Mouse (Mus musculus): Measurements from ENCODE around the gene Arhgap24. TPM values are rescaled to one million over a fixed set of nuclear protein-coding genes. Genes with fewer than 3 reads are reported as not detected.

Gene Arhgap24
- polyA plus RNA-seq, 1 experiment from 2014 or later = 14.8 TPM

DNA sequence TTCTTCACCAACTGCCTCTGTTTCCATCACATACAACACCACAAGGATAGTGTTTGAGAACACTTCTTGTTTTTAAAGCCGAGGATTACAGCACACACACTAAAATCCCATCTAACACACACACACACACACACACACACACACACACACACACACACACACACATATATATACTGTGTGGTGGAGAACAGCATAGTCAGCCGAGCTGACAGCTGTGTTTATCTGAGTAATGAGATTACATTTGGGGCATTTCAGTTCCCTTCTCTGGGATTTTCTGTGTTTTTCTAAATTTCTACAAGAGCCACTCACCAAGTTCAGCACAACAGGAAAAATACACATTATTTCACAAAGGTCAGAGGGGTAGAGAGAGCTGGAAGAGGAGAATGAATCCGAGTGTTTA lies 96.5 kb downstream of the Arhgap24 start:
- 0 out of 2 replicates have a peak overlapping the region, but pooled peaks have one; percentile 7 for H3K4me2 ChIP-seq (ENCODE audit: low read length)
- H3K4me1 ChIP-seq (replicated peaks; ENCODE audit: control insufficient read depth, insufficient read depth, low read length) = peaks cover 10% of the 10 kb centered on the region; the same call in 1 of the 2 replicates
- no peak overlapping the region for H3K9ac ChIP-seq (ENCODE audit: low read length)
- H3K4me3 ChIP-seq (ENCODE audit: low read depth, low read length) = no peak overlapping the region
- 19% methylated on average over 3 of the region's 3 CpGs for WGBS
- ATAC-seq (replicated peaks; ENCODE audit: low FRiP score, low TSS enrichment, low read depth) = peak; percentile 55; the same call in 1 of the 2 replicates
- peaks cover 6% of the 10 kb centered on the region; the same call in 1 of the 2 replicates for H3K9me3 ChIP-seq (ENCODE audit: control insufficient read depth, low read length)
- no peak for DNase-seq (ENCODE audit: low spot score)
- no peaks in the 10 kb centered on the region for H3K36me3 ChIP-seq (ENCODE audit: control insufficient read depth, insufficient read depth, low read length)
- H3K27ac ChIP-seq (ENCODE audit: low read depth) = peak overlapping the region; percentile 64; the same call in 1 of the 2 replicates
- H3K27me3 ChIP-seq (replicated peaks; ENCODE audit: control insufficient read depth, insufficient read depth, low read length) = no peaks in the 10 kb centered on the region

DNA sequence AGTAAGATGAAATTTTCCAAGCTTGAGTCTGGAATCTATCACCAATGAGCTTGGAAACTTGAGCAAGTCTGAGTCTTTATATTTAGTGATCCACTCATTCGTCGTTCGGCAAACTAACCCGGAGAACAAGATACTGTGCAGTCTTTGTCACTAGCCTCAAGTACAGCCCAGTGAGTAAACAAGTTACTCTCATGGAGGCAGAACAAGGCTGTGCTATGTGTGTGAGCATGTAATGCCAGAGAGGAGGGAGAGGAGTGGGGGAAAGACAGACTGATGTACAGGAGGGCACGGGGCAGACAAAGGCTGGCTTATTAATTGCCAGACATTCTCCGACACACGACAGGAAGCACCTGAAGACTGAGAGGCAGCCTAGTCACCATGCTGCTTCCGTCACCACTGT lies 97.2 kb downstream of the Arhgap24 start:
- no peak for ATAC-seq (replicated peaks; ENCODE audit: low FRiP score, low TSS enrichment, low read depth)
- H3K4me1 ChIP-seq (replicated peaks; ENCODE audit: control insufficient read depth, insufficient read depth, low read length) = peaks cover 11% of the 10 kb centered on the region; the same call in 1 of the 2 replicates
- 0 out of 2 replicates have a peak overlapping the region, but pooled peaks have one; percentile 7 for H3K4me2 ChIP-seq (ENCODE audit: low read length)

DNA sequence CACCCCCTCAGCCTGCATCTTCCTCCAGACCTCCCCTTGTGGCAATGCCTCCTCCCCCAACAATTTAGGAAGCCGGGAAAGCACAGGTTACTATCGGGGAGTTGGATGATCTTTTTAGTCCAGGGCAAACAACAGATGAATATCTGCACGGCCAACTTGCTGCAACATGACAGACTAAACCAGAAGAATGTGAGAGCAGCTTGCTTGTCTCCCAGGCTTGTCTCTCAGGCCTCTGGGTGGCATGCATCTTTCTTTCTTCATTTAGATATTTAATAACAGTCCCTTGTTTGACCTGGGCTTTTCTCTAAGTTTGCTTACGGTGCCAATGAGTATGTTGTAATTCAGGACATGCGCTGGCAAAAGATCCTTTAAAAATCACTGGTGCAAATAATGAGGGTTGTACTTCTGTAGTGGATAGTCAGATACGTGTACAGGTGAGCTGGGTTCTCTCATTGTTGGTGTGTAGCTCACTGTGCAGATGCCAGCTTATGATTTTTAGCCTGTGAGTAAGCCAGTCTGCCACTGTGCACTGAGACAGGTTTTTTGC lies 101.7 kb downstream of the Arhgap24 start:
- H3K9ac ChIP-seq (ENCODE audit: low read length) = no peak overlapping the region
- H3K9me3 ChIP-seq (ENCODE audit: control insufficient read depth, low read length) = peaks cover 3% of the 10 kb centered on the region; the same call in 1 of the 2 replicates
- H3K4me3 ChIP-seq (ENCODE audit: low read depth, low read length) = no peak overlapping the region
- ATAC-seq (replicated peaks; ENCODE audit: low FRiP score, low TSS enrichment, low read depth) = no peak
- no peaks in the 10 kb centered on the region for H3K27me3 ChIP-seq (replicated peaks; ENCODE audit: control insufficient read depth, insufficient read depth, low read length)
- H3K27ac ChIP-seq (ENCODE audit: low read depth) = no peak overlapping the region
- no peak overlapping the region for H3K4me2 ChIP-seq (ENCODE audit: low read length)
- 45% methylated on average over 6 of the region's 6 CpGs for WGBS
- no peak for DNase-seq (ENCODE audit: low spot score)
- peaks cover 10% of the 10 kb centered on the region; the same call in 1 of the 2 replicates for H3K4me1 ChIP-seq (replicated peaks; ENCODE audit: control insufficient read depth, insufficient read depth, low read length)
- H3K36me3 ChIP-seq (ENCODE audit: control insufficient read depth, insufficient read depth, low read length) = no peaks in the 10 kb centered on the region

More for the DNA sequence above, 97.2 kb downstream of the Arhgap24 start:
- peak; percentile 51 for DNase-seq (ENCODE audit: low spot score)
- H3K4me3 ChIP-seq (ENCODE audit: low read depth, low read length) = no peak overlapping the region
- H3K9ac ChIP-seq (ENCODE audit: low read length) = no peak overlapping the region
- no peaks in the 10 kb centered on the region for H3K36me3 ChIP-seq (ENCODE audit: control insufficient read depth, insufficient read depth, low read length)
- peak overlapping the region; percentile 64; the same call in 1 of the 2 replicates for H3K27ac ChIP-seq (ENCODE audit: low read depth)
- WGBS = 25% methylated on average over 8 of the region's 8 CpGs
- no peaks in the 10 kb centered on the region for H3K27me3 ChIP-seq (replicated peaks; ENCODE audit: control insufficient read depth, insufficient read depth, low read length)
- H3K9me3 ChIP-seq (ENCODE audit: control insufficient read depth, low read length) = peaks cover 6% of the 10 kb centered on the region; the same call in 1 of the 2 replicates

DNA sequence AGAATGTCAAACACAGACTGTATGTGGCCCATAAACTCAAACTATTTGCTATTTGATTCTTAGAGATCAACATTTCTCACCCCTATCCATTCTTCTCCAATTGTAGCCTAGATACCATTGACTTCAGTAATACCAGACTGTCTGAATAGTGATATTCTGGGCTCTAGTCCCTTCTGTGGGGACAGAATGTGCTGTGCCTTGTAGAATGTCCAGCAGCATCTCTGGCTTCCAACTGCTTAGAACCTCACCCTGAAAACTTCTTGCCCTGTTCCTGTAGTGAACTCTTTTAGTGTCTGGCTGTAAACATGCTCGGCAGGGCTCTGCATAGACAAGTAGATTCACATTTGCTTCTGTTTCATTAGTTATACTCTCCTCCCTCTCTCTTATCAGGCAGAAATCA lies 110.2 kb downstream of the Arhgap24 start:
- Histone ChIP-seq H3K4me1 (replicated peaks; ENCODE audit: control insufficient read depth, insufficient read depth, low read length) (no peaks in the 10 kb centered on the region), H3K4me2 (ENCODE audit: low read length) (no peak overlapping the region), H3K27ac (ENCODE audit: low read depth) (no peak overlapping the region), H3K36me3 (ENCODE audit: control insufficient read depth, insufficient read depth, low read length) (no peaks in the 10 kb centered on the region), H3K4me3 (ENCODE audit: low read depth, low read length) (no peak overlapping the region), H3K9me3 (ENCODE audit: control insufficient read depth, low read length) (no peaks in the 10 kb centered on the region; the same call in 1 of the 2 replicates), H3K27me3 (replicated peaks; ENCODE audit: control insufficient read depth, insufficient read depth, low read length) (no peaks in the 10 kb centered on the region), H3K9ac (ENCODE audit: low read length) (no peak overlapping the region)
- no peak for DNase-seq (ENCODE audit: low spot score)
- 65% methylated on average over 1 of the region's 1 CpGs for WGBS
- no peak for ATAC-seq (replicated peaks; ENCODE audit: low FRiP score, low TSS enrichment, low read depth)

DNA sequence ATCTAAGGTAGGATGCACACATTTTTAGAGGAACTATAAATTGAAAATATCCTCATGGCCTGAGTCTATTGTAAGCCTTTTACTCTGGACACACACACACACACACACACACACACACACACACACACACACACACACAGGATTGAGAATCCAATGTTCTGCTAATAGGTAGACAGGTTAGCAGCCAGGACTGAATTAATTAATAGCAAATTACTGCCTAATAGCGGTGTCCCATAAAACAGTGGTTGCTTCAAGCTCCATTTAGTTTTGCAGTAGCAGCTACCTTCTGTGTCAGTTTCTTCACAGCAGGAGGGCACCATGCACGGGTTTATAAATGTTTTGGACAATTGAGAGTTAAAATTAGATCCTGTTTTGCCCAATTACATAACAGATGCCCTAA lies 111.9 kb downstream of the Arhgap24 start:
- no peak overlapping the region for H3K4me2 ChIP-seq (ENCODE audit: low read length)
- 76% methylated on average over 2 of the region's 2 CpGs for WGBS
- H3K36me3 ChIP-seq (ENCODE audit: control insufficient read depth, insufficient read depth, low read length) = no peaks in the 10 kb centered on the region
- H3K4me1 ChIP-seq (replicated peaks; ENCODE audit: control insufficient read depth, insufficient read depth, low read length) = no peaks in the 10 kb centered on the region
- no peak overlapping the region for H3K27ac ChIP-seq (ENCODE audit: low read depth)
- no peaks in the 10 kb centered on the region for H3K27me3 ChIP-seq (replicated peaks; ENCODE audit: control insufficient read depth, insufficient read depth, low read length)
- no peaks in the 10 kb centered on the region for H3K9me3 ChIP-seq (ENCODE audit: control insufficient read depth, low read length)
- no peak overlapping the region for H3K9ac ChIP-seq (ENCODE audit: low read length)
- no peak overlapping the region for H3K4me3 ChIP-seq (ENCODE audit: low read depth, low read length)
- no peak for DNase-seq (ENCODE audit: low spot score)
- ATAC-seq (replicated peaks; ENCODE audit: low FRiP score, low TSS enrichment, low read depth) = no peak

DNA sequence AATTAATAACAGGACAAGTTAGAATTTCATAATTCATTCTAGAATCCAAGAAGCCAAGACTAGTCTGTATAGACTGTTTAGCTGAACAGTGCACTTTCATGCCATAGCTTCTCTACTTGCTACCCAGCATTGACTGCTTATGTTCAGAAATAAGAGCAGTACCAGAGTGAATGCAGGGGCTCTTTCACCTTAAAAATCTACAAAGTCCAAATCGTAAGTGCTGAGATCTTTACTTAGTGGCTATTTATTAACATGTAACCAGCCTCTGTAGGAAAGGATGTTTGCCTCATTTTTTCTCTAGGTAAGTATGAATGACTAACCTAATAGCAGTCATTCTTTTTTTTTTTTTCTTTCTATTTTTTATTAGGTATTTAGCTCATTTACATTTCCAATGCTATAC lies 117.9 kb downstream of the Arhgap24 start:
- no peak for DNase-seq (ENCODE audit: low spot score)
- Histone ChIP-seq H3K27me3 (replicated peaks; ENCODE audit: control insufficient read depth, insufficient read depth, low read length) (no peaks in the 10 kb centered on the region), H3K36me3 (ENCODE audit: control insufficient read depth, insufficient read depth, low read length) (no peaks in the 10 kb centered on the region), H3K4me2 (ENCODE audit: low read length) (no peak overlapping the region), H3K9ac (ENCODE audit: low read length) (no peak overlapping the region), H3K9me3 (ENCODE audit: control insufficient read depth, low read length) (no peaks in the 10 kb centered on the region), H3K4me3 (ENCODE audit: low read depth, low read length) (no peak overlapping the region), H3K4me1 (replicated peaks; ENCODE audit: control insufficient read depth, insufficient read depth, low read length) (no peaks in the 10 kb centered on the region), H3K27ac (ENCODE audit: low read depth) (no peak overlapping the region)
- 65% methylated on average over 1 of the region's 1 CpGs for WGBS
- no peak; the same call in 1 of the 2 replicates for ATAC-seq (replicated peaks; ENCODE audit: low FRiP score, low TSS enrichment, low read depth)

DNA sequence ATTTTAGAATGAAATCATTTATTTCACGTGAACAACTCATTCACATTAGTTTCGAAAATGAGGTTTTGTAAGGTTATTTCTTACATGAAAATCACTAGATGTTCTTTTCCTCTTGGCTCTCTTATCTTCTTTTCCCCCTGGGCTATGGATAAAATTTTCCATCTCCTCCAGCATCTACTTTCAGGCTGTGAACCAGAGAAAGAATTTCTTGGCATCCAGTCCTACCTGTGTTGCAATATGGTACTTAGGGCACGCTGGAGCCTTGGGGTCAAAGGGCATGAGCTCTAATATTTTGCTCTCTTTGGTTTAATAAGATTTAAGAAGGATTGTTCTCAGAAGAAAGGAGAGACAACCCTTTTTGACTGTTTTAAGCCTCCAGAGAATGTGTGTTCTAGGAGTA lies 132.4 kb downstream of the Arhgap24 start:
- ATAC-seq (replicated peaks; ENCODE audit: low FRiP score, low TSS enrichment, low read depth) = no peak
- 90% methylated on average over 3 of the region's 3 CpGs for WGBS
- no peak overlapping the region for H3K4me3 ChIP-seq (ENCODE audit: low read depth, low read length)

DNA sequence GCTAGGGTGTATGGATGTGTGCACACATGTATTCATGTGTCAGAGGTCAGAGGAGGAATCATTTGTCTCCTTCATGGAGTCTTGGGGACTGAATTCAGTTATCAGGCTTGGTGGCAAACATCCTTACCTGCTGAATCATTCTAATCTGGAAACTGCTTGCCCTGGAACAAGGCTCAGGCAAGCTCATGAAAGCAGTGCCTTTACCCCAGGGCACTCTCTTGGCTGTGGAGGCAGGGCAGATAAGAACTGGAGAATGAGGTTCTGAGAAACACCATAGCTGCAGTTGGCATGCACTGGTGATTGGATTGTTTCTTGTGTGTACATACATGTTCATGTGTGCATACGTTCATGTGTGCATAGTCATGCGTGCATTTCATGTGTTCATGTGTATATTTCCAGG lies 132.9 kb downstream of the Arhgap24 start:
- Histone ChIP-seq H3K9me3 (ENCODE audit: control insufficient read depth, low read length) (no peaks in the 10 kb centered on the region), H3K4me2 (ENCODE audit: low read length) (no peak overlapping the region), H3K4me3 (ENCODE audit: low read depth, low read length) (no peak overlapping the region), H3K4me1 (replicated peaks; ENCODE audit: control insufficient read depth, insufficient read depth, low read length) (no peaks in the 10 kb centered on the region), H3K27ac (ENCODE audit: low read depth) (no peak overlapping the region), H3K27me3 (replicated peaks; ENCODE audit: control insufficient read depth, insufficient read depth, low read length) (no peaks in the 10 kb centered on the region), H3K36me3 (ENCODE audit: control insufficient read depth, insufficient read depth, low read length) (no peaks in the 10 kb centered on the region), H3K9ac (ENCODE audit: low read length) (no peak overlapping the region)
- DNase-seq (ENCODE audit: low spot score) (no peak), ATAC-seq (replicated peaks; ENCODE audit: low FRiP score, low TSS enrichment, low read depth) (no peak)
- 96% methylated on average over 2 of the region's 2 CpGs for WGBS

More for the DNA sequence above, 132.4 kb downstream of the Arhgap24 start:
- Histone ChIP-seq H3K4me2 (ENCODE audit: low read length) (no peak overlapping the region), H3K27ac (ENCODE audit: low read depth) (no peak overlapping the region), H3K9ac (ENCODE audit: low read length) (no peak overlapping the region), H3K4me1 (replicated peaks; ENCODE audit: control insufficient read depth, insufficient read depth, low read length) (no peaks in the 10 kb centered on the region), H3K36me3 (ENCODE audit: control insufficient read depth, insufficient read depth, low read length) (no peaks in the 10 kb centered on the region), H3K27me3 (replicated peaks; ENCODE audit: control insufficient read depth, insufficient read depth, low read length) (no peaks in the 10 kb centered on the region), H3K9me3 (ENCODE audit: control insufficient read depth, low read length) (no peaks in the 10 kb centered on the region)
- DNase-seq (ENCODE audit: low spot score) = no peak

DNA sequence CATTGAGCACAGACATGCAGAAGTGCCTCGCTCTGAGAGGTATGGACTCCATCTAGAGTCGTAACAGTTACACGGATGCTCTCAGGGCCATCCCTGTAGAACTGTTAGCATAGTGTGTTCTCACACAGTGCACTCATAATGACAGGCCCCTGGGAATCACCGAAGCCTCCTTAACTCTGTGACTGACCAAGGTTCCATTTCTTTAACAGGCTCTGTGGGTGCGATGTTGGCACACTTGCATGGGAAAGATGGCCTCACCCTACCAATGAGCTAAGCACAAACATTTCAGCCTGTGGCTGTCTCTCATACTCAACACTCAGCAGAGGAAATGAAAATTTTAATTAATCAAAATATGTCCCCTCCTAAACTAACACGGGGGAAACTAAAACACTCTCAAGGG lies 134.1 kb downstream of the Arhgap24 start:
- H3K36me3 ChIP-seq (ENCODE audit: control insufficient read depth, insufficient read depth, low read length) = no peaks in the 10 kb centered on the region
- ATAC-seq (replicated peaks; ENCODE audit: low FRiP score, low TSS enrichment, low read depth) (no peak), DNase-seq (ENCODE audit: low spot score) (no peak)
- no peak overlapping the region for H3K4me2 ChIP-seq (ENCODE audit: low read length)
- H3K4me1 ChIP-seq (replicated peaks; ENCODE audit: control insufficient read depth, insufficient read depth, low read length) = no peaks in the 10 kb centered on the region
- 93% methylated on average over 6 of the region's 6 CpGs for WGBS
- H3K9me3 ChIP-seq (ENCODE audit: control insufficient read depth, low read length) = no peaks in the 10 kb centered on the region
- H3K9ac ChIP-seq (ENCODE audit: low read length) = no peak overlapping the region
- no peaks in the 10 kb centered on the region for H3K27me3 ChIP-seq (replicated peaks; ENCODE audit: control insufficient read depth, insufficient read depth, low read length)
- no peak overlapping the region for H3K27ac ChIP-seq (ENCODE audit: low read depth)
- no peak overlapping the region for H3K4me3 ChIP-seq (ENCODE audit: low read depth, low read length)
